Comparison of ENCODE assay signal across 9 mouse cellular contexts in the genomic region with DNA sequence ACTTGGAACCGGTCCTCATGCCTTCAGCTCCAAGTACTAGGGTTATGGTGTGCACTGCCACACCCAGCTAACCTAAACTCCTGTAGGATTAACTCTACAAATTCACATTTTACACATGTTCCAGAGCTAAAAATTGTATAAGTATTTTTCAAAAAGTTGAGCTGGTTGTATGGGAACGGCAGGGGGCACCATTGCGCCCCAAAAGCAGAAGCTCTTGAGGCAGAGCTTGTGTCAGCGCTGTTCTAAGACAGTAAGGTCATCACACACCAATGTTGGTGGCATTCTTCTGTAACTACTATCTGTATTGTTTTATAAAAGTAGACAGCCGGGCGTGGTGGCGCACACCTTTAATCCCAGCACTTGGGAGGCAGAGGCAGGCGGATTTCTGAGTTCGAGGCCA. TPM values are rescaled to one million over a fixed set of nuclear protein-coding genes. Genes with fewer than 3 reads are reported as not detected.
DNase-seq lines count a peak whose midpoint lies in the region; ATAC-seq and TF ChIP-seq lines count a peak whose summit lies in the region.
"Had no signal": no experiment of that assay in that cellular context is flagged by ENCODE, and none has a peak within 500 bp of the region (broad histone marks: within the 10 kb centered on the region; RNA-seq: fewer than 3 reads in every experiment).

No protein-coding gene starts in this region.

- peaks cover 44% of the 10 kb centered on the region for H3K36me3 ChIP-seq in forebrain, postnatal 0 days (ENCODE audit: insufficient read depth)
- peaks cover 17% of the 10 kb centered on the region; the same call in 1 of the 2 replicates for H3K36me3 ChIP-seq in forebrain, embryonic 16.5 days (ENCODE audit: control insufficient read depth, insufficient read depth)
- 0 out of 2 replicates have a peak, but pooled peaks cover 2% of the 10 kb centered on the region for H3K36me3 ChIP-seq in small intestine, adult 2 months (ENCODE audit: control insufficient read depth, insufficient read depth, low read length)

- no peaks in the 10 kb centered on the region for H3K9me3 ChIP-seq in forebrain, postnatal 0 days (ENCODE audit: low read length)
- no peaks in the 10 kb centered on the region for H3K9me3 ChIP-seq in forebrain, embryonic 16.5 days (ENCODE audit: control insufficient read depth, low read length)

- no peak overlapping the region for H3K4me2 ChIP-seq in forebrain, postnatal 0 days (ENCODE audit: low read depth)
- no peak overlapping the region for H3K4me2 ChIP-seq in forebrain, embryonic 16.5 days (ENCODE audit: low read length)
- H3K4me2 ChIP-seq: neural tube, embryonic 13.5 days had no signal

- DNase-seq in forebrain, postnatal 0 days = peak; percentile 17
- no peak for DNase-seq in lung, adult 2 months
- no peak for DNase-seq in lung, postnatal 25 days (ENCODE audit: low spot score)
- DNase-seq in layer of hippocampus, postnatal 36 days = no peak
- DNase-seq in heart, adult 9 months (ENCODE audit: low spot score in 2 of 2) = no peak

- H3K9ac ChIP-seq in forebrain, postnatal 0 days = no peak overlapping the region
- H3K9ac ChIP-seq in forebrain, embryonic 16.5 days (replicated peaks; ENCODE audit: low read depth, low read length) = no peak overlapping the region
- H3K9ac ChIP-seq: neural tube, embryonic 13.5 days had no signal

- H3K27me3 ChIP-seq in forebrain, postnatal 0 days (ENCODE audit: insufficient read depth, low read length) = no peaks in the 10 kb centered on the region
- no peaks in the 10 kb centered on the region for H3K27me3 ChIP-seq in forebrain, embryonic 16.5 days (replicated peaks; ENCODE audit: control insufficient read depth, insufficient read depth, low read length)
- H3K27me3 ChIP-seq in small intestine, adult 2 months (ENCODE audit: control insufficient read depth, insufficient read depth, low read length) = no peaks in the 10 kb centered on the region
- H3K27me3 ChIP-seq: neural tube, embryonic 13.5 days had no signal

- peak; percentile 41; the same call in 1 of the 2 replicates for TF ChIP-seq CTCF in forebrain, postnatal 0 days (IDR thresholded peaks at IDR 0.05; ENCODE audit: low read depth)
- peak; percentile 46; the same call in 1 of the 2 replicates for TF ChIP-seq CTCF in lung, adult 2 months (IDR thresholded peaks at IDR 0.05; ENCODE audit: insufficient read depth, low read length)
- TF ChIP-seq CTCF in small intestine, adult 2 months (IDR thresholded peaks at IDR 0.05; ENCODE audit: extremely low read depth, insufficient read length, insufficient replicate concordance, low read depth, low read length) = peak; percentile 48; the same call in 1 of the 2 replicates

- H3K4me3 ChIP-seq in forebrain, postnatal 0 days (ENCODE audit: low read depth, low read length) = no peak overlapping the region
- H3K4me3 ChIP-seq in forebrain, embryonic 16.5 days (replicated peaks; ENCODE audit: low read length) = no peak overlapping the region
- no peak overlapping the region for H3K4me3 ChIP-seq in lung, adult 2 months (replicated peaks; ENCODE audit: extremely low read depth, low read depth, low read length)
- H3K4me3 ChIP-seq in small intestine, adult 2 months (ENCODE audit: low read depth, low read length) = no peak overlapping the region
- H3K4me3 ChIP-seq: neural tube, embryonic 13.5 days had no signal

- TF ChIP-seq POLR2A in lung, adult 2 months (IDR thresholded peaks at IDR 0.05; ENCODE audit: borderline replicate concordance, extremely low read depth, low read depth, low read length) = no peak
- TF ChIP-seq POLR2A in small intestine, adult 2 months (IDR thresholded peaks at IDR 0.05; ENCODE audit: low read depth, low read length) = no peak

- H3K4me1 ChIP-seq in forebrain, postnatal 0 days (ENCODE audit: insufficient read depth) = no peaks in the 10 kb centered on the region
- H3K4me1 ChIP-seq in forebrain, embryonic 16.5 days (replicated peaks; ENCODE audit: control insufficient read depth, insufficient read depth, low read length) = no peaks in the 10 kb centered on the region
- no peaks in the 10 kb centered on the region for H3K4me1 ChIP-seq in lung, adult 2 months (ENCODE audit: control insufficient read depth, insufficient read depth, low read length)
- H3K4me1 ChIP-seq in small intestine, adult 2 months (ENCODE audit: control insufficient read depth, insufficient read depth, insufficient read length, low read length) = no peaks in the 10 kb centered on the region
- H3K4me1 ChIP-seq: neural tube, embryonic 13.5 days had no signal

- ATAC-seq in forebrain, postnatal 0 days = no peak
- ATAC-seq in forebrain, embryonic 16.5 days = no peak
- peak; percentile 63; the same call in 1 of the 2 replicates for ATAC-seq in common myeloid progenitor, adult 5-6 weeks (replicated peaks; ENCODE audit: low read depth, poor library complexity, severe bottlenecking)

- WGBS in forebrain, postnatal 0 days = 88% methylated on average over 8 of the region's 9 CpGs
- 89% methylated on average over 9 of the region's 9 CpGs for WGBS in forebrain, embryonic 16.5 days
- WGBS in lung, adult 2 months = 79% methylated on average over 9 of the region's 9 CpGs
- 85% methylated on average over 9 of the region's 9 CpGs for WGBS in small intestine, adult 2 months

- no peak overlapping the region for H3K27ac ChIP-seq in forebrain, postnatal 0 days (ENCODE audit: low read depth, low read length)
- no peak overlapping the region for H3K27ac ChIP-seq in forebrain, embryonic 16.5 days (ENCODE audit: low read length)
- H3K27ac ChIP-seq in small intestine, adult 2 months (ENCODE audit: insufficient read depth, low read depth, low read length) = no peak overlapping the region
- H3K27ac ChIP-seq: neural tube, embryonic 13.5 days had no signal

RNA-seq across cellular contexts. Expression of gene Bbs4, which starts 13.3 kb away (rescaled TPM):
- total RNA-seq in forebrain, postnatal 0 days (2014; rRNA removed) = 43.8 and 49.3 TPM in 2 replicates
- polyA plus RNA-seq in forebrain, postnatal 0 days (2015; fragmentation: Nextera tagmentation; extraction: Ambion mirVana) = 49.5 and 61.7 TPM in 2 replicates
- polyA plus RNA-seq in forebrain, embryonic 16.5 days (2015; fragmentation: Nextera tagmentation; extraction: Ambion mirVana) = 43.1 and 45.1 TPM in 2 replicates
- polyA plus RNA-seq in lung, adult 2 months (2012; rRNA removed) = 3.4 and 3.5 TPM in 2 replicates
- total RNA-seq in common myeloid progenitor, adult 5-6 weeks (2017) = 7.4 and 12.3 TPM in 2 replicates
- polyA plus RNA-seq in small intestine, adult 2 months (2012; rRNA removed) = 0.41 and 0.63 TPM in 2 replicates
- total RNA-seq in layer of hippocampus, postnatal 36 days (2021) = 10 to 100 TPM; 41.3 to 45.4 TPM

RNA-seq across cellular contexts. Expression of gene Adpgk, which starts 48.6 kb away (rescaled TPM):
- total RNA-seq in forebrain, postnatal 0 days (2014; rRNA removed) = 20.4 and 26.8 TPM in 2 replicates
- polyA plus RNA-seq in forebrain, postnatal 0 days (2015; fragmentation: Nextera tagmentation; extraction: Ambion mirVana) = 14.5 and 16.2 TPM in 2 replicates
- polyA plus RNA-seq in forebrain, embryonic 16.5 days (2015; fragmentation: Nextera tagmentation; extraction: Ambion mirVana) = 20.7 and 20.9 TPM in 2 replicates
- 10.6 and 13.8 TPM in 2 replicates for polyA plus RNA-seq in lung, adult 2 months (2012; rRNA removed)
- total RNA-seq in common myeloid progenitor, adult 5-6 weeks (2017) = 32.6 and 44.6 TPM in 2 replicates
- 5.7 and 7.5 TPM in 2 replicates for polyA plus RNA-seq in small intestine, adult 2 months (2012; rRNA removed)
- 10 to 100 TPM; 17.0 to 17.5 TPM for total RNA-seq in layer of hippocampus, postnatal 36 days (2021)
